Mouse (Mus musculus): Measurements from ENCODE around the gene Gnpat. TPM values are rescaled to one million over a fixed set of nuclear protein-coding genes. Genes with fewer than 3 reads are reported as not detected.

The Gnpat gene
- polyA plus RNA-seq, 1 experiment from 2014 or later: 156 TPM

- peaks cover 66% of the 10 kb centered on the region for H3K36me3 ChIP-seq
- H3K9me3 ChIP-seq (replicated peaks): 0 out of 2 replicates have a peak, but pooled peaks cover 4% of the 10 kb centered on the region
- H3K4me1 ChIP-seq: no peaks in the 10 kb centered on the region
- no peaks in the 10 kb centered on the region for H3K27me3 ChIP-seq (ENCODE audit: low read depth, poor library complexity, severe bottlenecking)
- DNase-seq (ENCODE audit: low spot score): no peak
- WGBS: 90% methylated on average over 5 of the region's 5 CpGs
- H3K4me3 ChIP-seq: no peak overlapping the region
- no peak overlapping the region for H3K27ac ChIP-seq (replicated peaks)
These were observed 72.3 kb downstream of the Gnpat start for GRCm38 (mm10) chr8:124935116-124935515.

GRCm38 (mm10) chr8:124936699-124937098 is 73.9 kb downstream of the Gnpat start:
- H3K27ac ChIP-seq (replicated peaks): no peak overlapping the region
- H3K9me3 ChIP-seq (replicated peaks): no peaks in the 10 kb centered on the region
- 98% methylated on average over 10 of the region's 10 CpGs for WGBS
- peaks cover 68% of the 10 kb centered on the region for H3K36me3 ChIP-seq
- no peaks in the 10 kb centered on the region for H3K4me1 ChIP-seq
- no peak for DNase-seq (ENCODE audit: low spot score)
- no peaks in the 10 kb centered on the region for H3K27me3 ChIP-seq (ENCODE audit: low read depth, poor library complexity, severe bottlenecking)
- no peak overlapping the region for H3K4me3 ChIP-seq

GRCm38 (mm10) chr8:124937293-124937692 is 74.5 kb downstream of the Gnpat start:
- no peaks in the 10 kb centered on the region for H3K27me3 ChIP-seq (ENCODE audit: low read depth, poor library complexity, severe bottlenecking)
- WGBS: 92% methylated on average over 4 of the region's 4 CpGs
- DNase-seq (ENCODE audit: low spot score): no peak
- H3K27ac ChIP-seq (replicated peaks): no peak overlapping the region
- H3K36me3 ChIP-seq: peaks cover 71% of the 10 kb centered on the region
- no peaks in the 10 kb centered on the region for H3K9me3 ChIP-seq (replicated peaks)
- no peak overlapping the region for H3K4me3 ChIP-seq
- H3K4me1 ChIP-seq: no peaks in the 10 kb centered on the region

Other genes with a start within 250 kb of the Gnpat start
- gene 2310022B05Rik, start 199.7 kb upstream of the Gnpat start, polyA plus RNA-seq (2016; fragmentation: Nextera tagmentation; extraction: Ambion mirVana): 17.5 and 17.7 TPM in 2 replicates
- 53.3 and 56.0 TPM in 2 replicates for gene Ttc13, start 141.1 kb upstream of the Gnpat start, polyA plus RNA-seq (2016; fragmentation: Nextera tagmentation; extraction: Ambion mirVana)
- gene Arv1, start 140.9 kb upstream of the Gnpat start, polyA plus RNA-seq (2016; fragmentation: Nextera tagmentation; extraction: Ambion mirVana): 35.4 and 36.5 TPM in 2 replicates
- gene Fam89a, start 111.2 kb upstream of the Gnpat start, polyA plus RNA-seq (2016; fragmentation: Nextera tagmentation; extraction: Ambion mirVana): 1.7 and 2.0 TPM in 2 replicates
- 0.46 and 1.4 TPM in 2 replicates for gene Trim67, start 69.9 kb upstream of the Gnpat start, polyA plus RNA-seq (2016; fragmentation: Nextera tagmentation; extraction: Ambion mirVana)
- 61.7 and 72.1 TPM in 2 replicates for gene 2810004N23Rik, start 87 bp downstream of the Gnpat start, polyA plus RNA-seq (2016; fragmentation: Nextera tagmentation; extraction: Ambion mirVana)
- gene Exoc8, start 34.7 kb downstream of the Gnpat start, polyA plus RNA-seq (2016; fragmentation: Nextera tagmentation; extraction: Ambion mirVana): 8.4 and 9.6 TPM in 2 replicates
- gene Sprtn, start 34.9 kb downstream of the Gnpat start, polyA plus RNA-seq (2016; fragmentation: Nextera tagmentation; extraction: Ambion mirVana): 10.6 and 14.7 TPM in 2 replicates
- 11.9 and 12.3 TPM in 2 replicates for gene Egln1, start 86.3 kb downstream of the Gnpat start, polyA plus RNA-seq (2016; fragmentation: Nextera tagmentation; extraction: Ambion mirVana)
- gene Tsnax, start 150.0 kb downstream of the Gnpat start, polyA plus RNA-seq (2016; fragmentation: Nextera tagmentation; extraction: Ambion mirVana): 138 and 149 TPM in 2 replicates
- 1.4 and 2.0 TPM in 2 replicates for gene Disc1, start 191.2 kb downstream of the Gnpat start, polyA plus RNA-seq (2016; fragmentation: Nextera tagmentation; extraction: Ambion mirVana)